7 mouse cellular contexts compared by ENCODE assay signal in genomic region chr13:53178594-53178993, GRCm38 (mm10).
A peak's percentile ranks its signal among the peaks of the same experiment; 100 is the strongest.
DNase-seq lines count a peak whose midpoint lies in the region; ATAC-seq and TF ChIP-seq lines count a peak whose summit lies in the region.

No protein-coding gene starts in this region.

- H3K27ac ChIP-seq in ES-E14 (ENCODE audit: insufficient read depth, low read depth, low read length, poor library complexity, severe bottlenecking) = peak overlapping the region; percentile 61
- H3K27ac ChIP-seq in limb, embryonic 11.5 days (replicated peaks; ENCODE audit: low read depth, low read length) = peak overlapping the region; percentile 77

- H3K9me3 ChIP-seq in ES-E14 (ENCODE audit: control insufficient read depth, insufficient read depth, low read depth, low read length) = no peaks in the 10 kb centered on the region
- H3K9me3 ChIP-seq in limb, embryonic 11.5 days (ENCODE audit: control insufficient read depth, low read length) = no peaks in the 10 kb centered on the region

- no peak overlapping the region for H3K4me3 ChIP-seq in ES-E14 (ENCODE audit: insufficient read depth in 1 of 2, low read depth in 1 of 2, low read length in 2 of 2, poor library complexity in 1 of 2, severe bottlenecking in 1 of 2)
- H3K4me3 ChIP-seq in limb, embryonic 11.5 days (ENCODE audit: low read depth, low read length) = no peak overlapping the region

- no peaks in the 10 kb centered on the region for H3K36me3 ChIP-seq in ES-E14 (ENCODE audit: control insufficient read depth, insufficient read depth, low read length, poor library complexity, severe bottlenecking)
- H3K36me3 ChIP-seq in limb, embryonic 11.5 days (ENCODE audit: control insufficient read depth, insufficient read depth, low read length) = no peaks in the 10 kb centered on the region

- no peak for DNase-seq in ES-E14 (ENCODE audit: low read depth, low spot score)
- DNase-seq in adrenal gland, postnatal 10 days = peak; percentile 44
- DNase-seq in gonadal fat pad, adult 2 months (ENCODE audit: low read depth) = peak; percentile 49
- peak; percentile 72 for DNase-seq in limb, embryonic 11.5 days (ENCODE audit: low spot score)
- peak; percentile 25 for DNase-seq in retina, postnatal 7 days (ENCODE audit: low read depth, low spot score)
- no peak for DNase-seq in gastrocnemius, postnatal 10 days
- DNase-seq in B cell, adult 2 months = no peak

- H3K9ac ChIP-seq in ES-E14 (ENCODE audit: insufficient read depth, low read depth, low read length, poor library complexity, severe bottlenecking) = no peak overlapping the region
- peak overlapping the region; percentile 2; the same call in 1 of the 2 replicates for H3K9ac ChIP-seq in limb, embryonic 11.5 days (ENCODE audit: low read length)

- in situ Hi-C loops in ES-E14 (cut with MboI; ENCODE audit: low sequenced_read_pairs in 2 of 2, unreplicated experiment in 2 of 2) = no loop called here

- peaks cover 11 to 60% of the 10 kb centered on the region in 2 experiments; a peak in 3 of 4 replicates for H3K4me1 ChIP-seq in ES-E14 (ENCODE audit: control insufficient read depth in 2 of 2, insufficient read depth in 2 of 2, low read length in 2 of 2, poor library complexity in 1 of 2)
- H3K4me1 ChIP-seq in limb, embryonic 11.5 days (ENCODE audit: control insufficient read depth, insufficient read depth, low read length) = peaks cover 74% of the 10 kb centered on the region

- peak overlapping the region; percentile 24 for H3K4me2 ChIP-seq in limb, embryonic 11.5 days (ENCODE audit: low read depth, severe bottlenecking)

- H3K27me3 ChIP-seq in limb, embryonic 11.5 days (ENCODE audit: control insufficient read depth, insufficient read depth, low read length) = no peaks in the 10 kb centered on the region

- no peak for ATAC-seq in limb, embryonic 11.5 days (ENCODE audit: insufficient number of reproducible peaks, low FRiP score, low TSS enrichment, low read depth)

- 3% methylated on average over 13 of the region's 13 CpGs for WGBS in limb, embryonic 11.5 days

TF ChIP-seq in ES-E14, 5 proteins besides CTCF, POLR2A, EP300 and RAD21:
- TF ChIP-seq CHD2 (IDR thresholded peaks at IDR 0.05; ENCODE audit: low read depth, low read length) (no peak), HCFC1 (IDR thresholded peaks at IDR 0.05; ENCODE audit: borderline replicate concordance, insufficient read depth, low read length) (no peak), MAFK (IDR thresholded peaks at IDR 0.05; ENCODE audit: insufficient read depth, low read depth, low read length) (no peak), ZNF384 (IDR thresholded peaks at IDR 0.05; ENCODE audit: low read depth, low read length) (no peak), ZC3H11A (IDR thresholded peaks at IDR 0.05; ENCODE audit: borderline replicate concordance, low read depth, low read length) (no peak)
TF ChIP-seq in ES-E14: peak in this region for 0.

Comparison
In these comparisons a context has a peak if more than half of its experiments do, and no peak if none do; other contexts are left out.
1. DNase-seq: peak in adrenal gland, postnatal 10 days (single experiment), gonadal fat pad, adult 2 months (single experiment), limb, embryonic 11.5 days (single experiment) and retina, postnatal 7 days (single experiment); none in ES-E14 (single experiment), gastrocnemius, postnatal 10 days (single experiment) and B cell, adult 2 months (0 of 2).